Mouse (Mus musculus) bone marrow, adult 2 months (tissue): ENCODE results near the gene Rreb1.

Experiments used
- CTCF ChIP-seq: fragments of 200-500 bp; IDR thresholded peaks from 2 replicates; pipeline ENCODE4 v1.5.1; 2011; ENCODE audit warnings: low read length, control low read depth; ENCODE audit not compliant: control insufficient read depth, insufficient read depth
- POLR2A ChIP-seq: fragments of 200-500 bp; IDR thresholded peaks from 2 replicates; pipeline ENCODE4 v1.6.1; 2011; ENCODE audit warnings: low read depth, mild to moderate bottlenecking, control low read depth, low read length, borderline replicate concordance; ENCODE audit not compliant: control insufficient read depth

GRCm38 (mm10) chr13:37855765-37856164 is 77.6 kb downstream of the Rreb1 start:
- TF ChIP-seq CTCF (no peak), POLR2A (no peak)
